18 mouse cellular contexts compared by ENCODE assay signal in the genomic region with DNA sequence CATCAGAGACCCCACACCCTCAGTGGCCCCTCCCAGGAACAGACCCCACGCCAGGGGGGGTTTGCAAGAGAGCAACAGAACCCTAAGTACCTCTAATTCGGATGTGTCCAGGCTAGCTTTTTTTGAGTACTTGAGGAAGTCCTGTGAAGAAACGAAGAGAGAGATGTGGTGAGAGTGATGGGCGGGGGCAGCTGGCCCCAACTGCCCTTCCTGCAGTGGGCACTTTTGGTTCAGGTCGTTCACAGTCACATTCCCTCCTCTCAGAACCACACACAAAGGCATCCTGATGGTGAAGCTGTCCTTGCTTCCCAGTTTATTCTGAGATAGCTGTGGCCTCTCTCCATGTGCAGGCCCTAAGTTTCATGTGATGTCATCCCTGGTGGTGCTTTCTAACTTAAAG.
DNase-seq lines count a peak whose midpoint lies in the region; ATAC-seq and TF ChIP-seq lines count a peak whose summit lies in the region.
"Had no signal": no experiment of that assay in that cellular context is flagged by ENCODE, and none has a peak within 500 bp of the region (broad histone marks: within the 10 kb centered on the region; RNA-seq: fewer than 3 reads in every experiment).

No protein-coding gene starts in this region.

- H3K4me3 ChIP-seq in kidney, embryonic 15.5 days (replicated peaks) = no peak overlapping the region
- no peak overlapping the region for H3K4me3 ChIP-seq in stomach, embryonic 15.5 days (replicated peaks)
- H3K4me3 ChIP-seq in stomach, postnatal 0 days (ENCODE audit: low read depth, low read length) = no peak overlapping the region
- H3K4me3 ChIP-seq in hindbrain, embryonic 16.5 days (ENCODE audit: low read length) = no peak overlapping the region
- no peak overlapping the region for H3K4me3 ChIP-seq in heart, embryonic 10.5 days
- H3K4me3 ChIP-seq: limb, embryonic 15.5 days; liver, embryonic 15.5 days; neural tube, embryonic 12.5 days had no signal

- 64% methylated on average over 5 of the region's 5 CpGs for WGBS in kidney, embryonic 15.5 days
- 59% methylated on average over 5 of the region's 5 CpGs for WGBS in stomach, embryonic 15.5 days
- 64% methylated on average over 5 of the region's 5 CpGs for WGBS in stomach, postnatal 0 days
- 73% methylated on average over 5 of the region's 5 CpGs for WGBS in hindbrain, embryonic 16.5 days
- WGBS in heart, embryonic 10.5 days = 77% methylated on average over 5 of the region's 5 CpGs

- no peaks in the 10 kb centered on the region for H3K27me3 ChIP-seq in kidney, embryonic 15.5 days
- no peaks in the 10 kb centered on the region for H3K27me3 ChIP-seq in stomach, embryonic 15.5 days (replicated peaks)
- no peaks in the 10 kb centered on the region for H3K27me3 ChIP-seq in stomach, postnatal 0 days (ENCODE audit: control insufficient read depth, insufficient read depth, low read length)
- H3K27me3 ChIP-seq in hindbrain, embryonic 16.5 days (replicated peaks; ENCODE audit: control insufficient read depth, insufficient read depth, low read length) = no peaks in the 10 kb centered on the region
- H3K27me3 ChIP-seq in heart, embryonic 10.5 days (ENCODE audit: insufficient read depth, poor library complexity, severe bottlenecking) = no peaks in the 10 kb centered on the region
- H3K27me3 ChIP-seq: limb, embryonic 15.5 days; liver, embryonic 15.5 days; neural tube, embryonic 12.5 days had no signal

- H3K36me3 ChIP-seq in kidney, embryonic 15.5 days = peaks cover 90% of the 10 kb centered on the region
- peaks cover 41% of the 10 kb centered on the region for H3K36me3 ChIP-seq in stomach, embryonic 15.5 days
- peaks cover 37% of the 10 kb centered on the region; the same call in 1 of the 2 replicates for H3K36me3 ChIP-seq in stomach, postnatal 0 days (ENCODE audit: control insufficient read depth, insufficient read depth, low read length)
- H3K36me3 ChIP-seq in hindbrain, embryonic 16.5 days (ENCODE audit: control insufficient read depth, insufficient read depth, low read length) = peaks cover 44% of the 10 kb centered on the region
- H3K36me3 ChIP-seq in heart, embryonic 10.5 days = peaks cover 86% of the 10 kb centered on the region

- H3K9ac ChIP-seq in kidney, embryonic 15.5 days = no peak overlapping the region
- no peak overlapping the region for H3K9ac ChIP-seq in stomach, embryonic 15.5 days
- H3K9ac ChIP-seq in stomach, postnatal 0 days (ENCODE audit: low read length) = no peak overlapping the region
- no peak overlapping the region for H3K9ac ChIP-seq in hindbrain, embryonic 16.5 days (ENCODE audit: low read depth, low read length)
- H3K9ac ChIP-seq: limb, embryonic 15.5 days; liver, embryonic 15.5 days; neural tube, embryonic 12.5 days had no signal

- H3K4me1 ChIP-seq in kidney, embryonic 15.5 days = peaks cover 19% of the 10 kb centered on the region
- H3K4me1 ChIP-seq in stomach, embryonic 15.5 days = no peaks in the 10 kb centered on the region
- no peaks in the 10 kb centered on the region for H3K4me1 ChIP-seq in stomach, postnatal 0 days (replicated peaks; ENCODE audit: control insufficient read depth, insufficient read depth)
- H3K4me1 ChIP-seq in hindbrain, embryonic 16.5 days (ENCODE audit: control insufficient read depth, insufficient read depth, low read depth, low read length) = peaks cover 2% of the 10 kb centered on the region; the same call in 1 of the 2 replicates
- no peaks in the 10 kb centered on the region for H3K4me1 ChIP-seq in heart, embryonic 10.5 days
- H3K4me1 ChIP-seq: liver, embryonic 15.5 days had no signal

- TF ChIP-seq EP300 in stomach, postnatal 0 days (optimal IDR thresholded peaks at IDR 0.05) = no peak

- no peak for DNase-seq in kidney, postnatal 25 days
- no peak for DNase-seq in stomach, postnatal 0 days (ENCODE audit: low spot score)
- DNase-seq in heart, embryonic 10.5 days (ENCODE audit: low spot score) = no peak
- no peak for DNase-seq in yolk sac, embryonic 10.5 days (ENCODE audit: low spot score)
- DNase-seq: adrenal gland, postnatal 36 days; cerebellum, adult 11-12 months; cerebellum, postnatal 25 days; heart, postnatal 14 days; kidney, adult 9 months; thymus, adult 2 months had no signal

- no peaks in the 10 kb centered on the region for H3K9me3 ChIP-seq in kidney, embryonic 15.5 days (replicated peaks)
- H3K9me3 ChIP-seq in stomach, embryonic 15.5 days = no peaks in the 10 kb centered on the region
- H3K9me3 ChIP-seq in stomach, postnatal 0 days (ENCODE audit: control insufficient read depth, low read length) = no peaks in the 10 kb centered on the region
- no peaks in the 10 kb centered on the region for H3K9me3 ChIP-seq in hindbrain, embryonic 16.5 days (ENCODE audit: control insufficient read depth, low read length)
- no peaks in the 10 kb centered on the region for H3K9me3 ChIP-seq in heart, embryonic 10.5 days
- H3K9me3 ChIP-seq: limb, embryonic 15.5 days; liver, embryonic 15.5 days; neural tube, embryonic 12.5 days had no signal

- H3K4me2 ChIP-seq in kidney, embryonic 15.5 days = no peak overlapping the region
- no peak overlapping the region for H3K4me2 ChIP-seq in stomach, embryonic 15.5 days
- no peak overlapping the region for H3K4me2 ChIP-seq in stomach, postnatal 0 days (replicated peaks; ENCODE audit: low read depth)
- H3K4me2 ChIP-seq in hindbrain, embryonic 16.5 days (ENCODE audit: low read length) = no peak overlapping the region
- H3K4me2 ChIP-seq: heart, embryonic 11.5 days; limb, embryonic 15.5 days; liver, embryonic 15.5 days; midbrain, embryonic 11.5 days; neural tube, embryonic 12.5 days had no signal

- H3K27ac ChIP-seq in kidney, embryonic 15.5 days = peak overlapping the region; percentile 56
- no peak overlapping the region for H3K27ac ChIP-seq in stomach, embryonic 15.5 days
- no peak overlapping the region for H3K27ac ChIP-seq in stomach, postnatal 0 days (replicated peaks)
- H3K27ac ChIP-seq in hindbrain, embryonic 16.5 days (ENCODE audit: low read depth, low read length) = 0 out of 2 replicates have a peak overlapping the region, but pooled peaks have one; percentile 12
- no peak overlapping the region for H3K27ac ChIP-seq in heart, embryonic 10.5 days
- H3K27ac ChIP-seq: liver, embryonic 15.5 days; neural tube, embryonic 12.5 days had no signal

- ATAC-seq in kidney, embryonic 15.5 days (replicated peaks; ENCODE audit: low FRiP score) = no peak
- ATAC-seq in stomach, embryonic 15.5 days (ENCODE audit: insufficient read depth, low FRiP score, low read depth) = peak; percentile 32; the same call in 1 of the 2 replicates
- ATAC-seq in stomach, postnatal 0 days (ENCODE audit: low FRiP score, low TSS enrichment) = no peak
- ATAC-seq in hindbrain, embryonic 16.5 days = no peak

- no peak for TF ChIP-seq CTCF in stomach, postnatal 0 days (IDR thresholded peaks at IDR 0.05; ENCODE audit: low read depth)

Comparison
In these comparisons a context has a peak if more than half of its experiments do, and no peak if none do; other contexts are left out.
1. H3K27ac ChIP-seq: peak in kidney, embryonic 15.5 days (single experiment) and hindbrain, embryonic 16.5 days (single experiment); none in stomach, embryonic 15.5 days (single experiment), stomach, postnatal 0 days (single experiment) and heart, embryonic 10.5 days (single experiment).